Mouse (Mus musculus): ENCODE data around the gene Lgals7. TPM values are rescaled to one million over a fixed set of nuclear protein-coding genes. Genes with fewer than 3 reads are reported as not detected.
"Not testable (repeated sequence)": the region's sequence is repeated elsewhere in the genome, so short reads cannot be mapped to it uniquely, and the experiment has no call there.

Lgals7 gene
- polyA plus RNA-seq, 1 experiment: not detected

DNA sequence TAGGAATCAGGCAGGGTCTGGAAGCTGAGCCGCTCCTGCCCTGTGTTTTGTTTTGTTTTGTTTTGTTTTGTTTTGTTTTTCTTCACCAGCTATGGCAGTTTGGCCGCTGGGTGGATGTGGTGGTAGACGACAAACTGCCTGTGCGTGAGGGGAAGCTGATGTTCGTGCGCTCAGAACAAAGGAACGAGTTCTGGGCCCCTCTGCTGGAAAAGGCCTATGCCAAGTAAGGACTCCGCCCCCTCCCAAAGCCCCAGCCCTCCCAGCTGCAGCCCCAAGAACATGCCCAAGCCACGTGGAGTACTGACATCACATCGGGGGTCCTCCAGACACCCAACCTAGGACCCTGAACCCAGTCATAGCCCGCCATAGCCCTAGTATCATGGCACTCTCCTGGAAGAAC lies 19.4 kb downstream of the Lgals7 start:
- WGBS: 59% methylated on average over 11 of the region's 11 CpGs
- Histone ChIP-seq H3K27me3 (ENCODE audit: control insufficient read depth, insufficient read depth, low read length) (no peaks in the 10 kb centered on the region), H3K27ac (ENCODE audit: insufficient read depth, low read length) (no peak overlapping the region), H3K4me3 (replicated peaks; ENCODE audit: insufficient read depth, low read depth, low read length) (no peak overlapping the region), H3K4me1 (ENCODE audit: control insufficient read depth, insufficient read depth, low read length) (no peaks in the 10 kb centered on the region)
- TF ChIP-seq CTCF (IDR thresholded peaks at IDR 0.05; ENCODE audit: borderline replicate concordance, insufficient read depth, low read depth, low read length): no peak
- no peak for TF ChIP-seq POLR2A (IDR thresholded peaks at IDR 0.05; ENCODE audit: borderline replicate concordance, insufficient read depth, low read length)
- DNase-seq: no peak

DNA sequence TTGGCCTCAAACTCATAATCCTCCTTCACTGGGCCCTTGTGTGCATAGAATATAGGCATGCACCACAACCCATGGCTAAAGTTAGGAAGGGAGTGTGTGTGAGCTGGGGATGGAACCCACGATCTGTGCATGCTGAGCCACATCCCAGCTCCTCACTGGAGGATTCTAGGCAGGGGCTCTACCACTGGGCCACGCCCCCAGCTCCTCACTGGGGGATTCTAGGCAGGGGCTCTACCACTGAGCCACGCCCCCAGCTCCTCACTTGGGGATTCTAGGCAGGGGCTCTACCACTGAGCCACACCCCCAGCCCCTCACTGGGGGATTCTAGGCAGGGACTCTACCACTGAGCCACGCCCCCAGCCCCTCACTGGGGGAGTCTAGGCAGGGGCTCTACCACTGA lies 20.1 kb downstream of the Lgals7 start:
- 86% methylated on average over 4 of the region's 4 CpGs for WGBS

DNA sequence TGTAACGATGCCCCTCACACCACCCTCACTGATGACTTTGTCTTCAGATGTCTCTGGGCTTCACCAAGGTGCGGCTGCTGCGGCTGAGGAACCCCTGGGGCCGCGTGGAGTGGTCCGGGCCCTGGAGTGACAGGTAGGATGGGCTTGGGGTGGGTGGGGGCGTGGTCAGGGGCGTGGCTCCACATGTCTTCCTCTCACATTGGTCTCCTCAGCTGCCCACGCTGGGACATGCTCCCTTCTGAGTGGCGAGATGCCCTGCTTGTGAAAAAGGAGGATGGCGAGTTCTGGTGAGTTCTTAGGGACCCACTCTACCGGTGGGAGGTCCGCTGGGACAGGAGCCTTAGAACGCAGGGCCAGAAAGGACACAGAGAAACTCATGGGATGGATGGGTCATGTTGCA lies 22.8 kb downstream of the Lgals7 start:
- Histone ChIP-seq H3K27ac (ENCODE audit: insufficient read depth, low read length) (no peak overlapping the region), H3K4me3 (replicated peaks; ENCODE audit: insufficient read depth, low read depth, low read length) (no peak overlapping the region), H3K27me3 (ENCODE audit: control insufficient read depth, insufficient read depth, low read length) (no peaks in the 10 kb centered on the region), H3K4me1 (ENCODE audit: control insufficient read depth, insufficient read depth, low read length) (no peaks in the 10 kb centered on the region)
- WGBS: 27% methylated on average over 14 of the region's 14 CpGs
- no peak for DNase-seq
- TF ChIP-seq POLR2A (IDR thresholded peaks at IDR 0.05; ENCODE audit: borderline replicate concordance, insufficient read depth, low read length) (no peak), CTCF (IDR thresholded peaks at IDR 0.05; ENCODE audit: borderline replicate concordance, insufficient read depth, low read depth, low read length) (no peak)

More for the DNA sequence above, 20.1 kb downstream of the Lgals7 start:
- H3K4me3 ChIP-seq (replicated peaks; ENCODE audit: insufficient read depth, low read depth, low read length); H3K27me3 ChIP-seq (ENCODE audit: control insufficient read depth, insufficient read depth, low read length); H3K27ac ChIP-seq (ENCODE audit: insufficient read depth, low read length); H3K4me1 ChIP-seq (ENCODE audit: control insufficient read depth, insufficient read depth, low read length); DNase-seq: not testable (repeated sequence)

DNA sequence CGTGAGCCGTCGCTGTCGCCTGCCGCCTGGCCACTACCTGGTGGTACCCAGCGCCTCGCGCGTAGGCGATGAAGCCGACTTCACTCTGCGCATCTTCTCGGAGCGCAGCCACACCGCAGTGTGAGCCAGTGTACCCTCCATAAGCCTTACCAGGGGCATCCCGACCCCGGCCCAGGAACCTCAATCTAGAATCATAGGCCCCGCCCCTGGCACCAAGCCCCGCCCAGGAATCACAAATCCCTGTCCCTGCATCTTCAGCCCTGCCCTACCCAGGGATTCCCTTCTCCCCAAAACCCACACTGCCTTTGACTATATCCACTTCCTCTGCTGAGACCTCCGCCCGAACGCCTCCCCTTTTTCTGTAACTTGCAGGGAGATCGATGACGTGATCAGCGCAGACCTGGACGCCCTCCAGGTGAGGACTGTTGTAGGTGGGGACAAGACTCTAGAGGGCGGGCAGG lies 25.1 kb downstream of the Lgals7 start:
- Histone ChIP-seq H3K4me3 (replicated peaks; ENCODE audit: insufficient read depth, low read depth, low read length) (peak overlapping the region; percentile 66), H3K4me1 (ENCODE audit: control insufficient read depth, insufficient read depth, low read length) (no peaks in the 10 kb centered on the region), H3K27me3 (ENCODE audit: control insufficient read depth, insufficient read depth, low read length) (no peaks in the 10 kb centered on the region), H3K27ac (ENCODE audit: insufficient read depth, low read length) (no peak overlapping the region)
- no peak for DNase-seq
- WGBS: 2% methylated on average over 27 of the region's 27 CpGs
- TF ChIP-seq POLR2A (IDR thresholded peaks at IDR 0.05; ENCODE audit: borderline replicate concordance, insufficient read depth, low read length) (no peak), CTCF (IDR thresholded peaks at IDR 0.05; ENCODE audit: borderline replicate concordance, insufficient read depth, low read depth, low read length) (no peak)

- Histone ChIP-seq H3K27ac (ENCODE audit: insufficient read depth, low read length) (no peak overlapping the region), H3K27me3 (ENCODE audit: control insufficient read depth, insufficient read depth, low read length) (no peaks in the 10 kb centered on the region), H3K4me1 (ENCODE audit: control insufficient read depth, insufficient read depth, low read length) (no peaks in the 10 kb centered on the region), H3K4me3 (replicated peaks; ENCODE audit: insufficient read depth, low read depth, low read length) (no peak overlapping the region)
- DNase-seq: no peak
- WGBS: 93% methylated on average over 17 of the region's 17 CpGs
- TF ChIP-seq CTCF (IDR thresholded peaks at IDR 0.05; ENCODE audit: borderline replicate concordance, insufficient read depth, low read depth, low read length) (no peak), POLR2A (IDR thresholded peaks at IDR 0.05; ENCODE audit: borderline replicate concordance, insufficient read depth, low read length) (no peak)
These were observed 28.9 kb downstream of the Lgals7 start for GRCm38 (mm10) chr7:28892601-28893000.

GRCm38 (mm10) chr7:28893643-28894265 lies 30.1 kb downstream of the Lgals7 start:
- peak; percentile 44; the same call in 1 of the 2 replicates for TF ChIP-seq CTCF (IDR thresholded peaks at IDR 0.05; ENCODE audit: borderline replicate concordance, insufficient read depth, low read depth, low read length)
- no peak for TF ChIP-seq POLR2A (IDR thresholded peaks at IDR 0.05; ENCODE audit: borderline replicate concordance, insufficient read depth, low read length)
- Histone ChIP-seq H3K27me3 (ENCODE audit: control insufficient read depth, insufficient read depth, low read length) (no peaks in the 10 kb centered on the region), H3K4me3 (replicated peaks; ENCODE audit: insufficient read depth, low read depth, low read length) (no peak overlapping the region), H3K4me1 (ENCODE audit: control insufficient read depth, insufficient read depth, low read length) (no peaks in the 10 kb centered on the region), H3K27ac (ENCODE audit: insufficient read depth, low read length) (no peak overlapping the region)
- peak in 1 of 2 experiments; percentile 42 for DNase-seq
- 45% methylated on average over 7 of the region's 7 CpGs for WGBS

DNA sequence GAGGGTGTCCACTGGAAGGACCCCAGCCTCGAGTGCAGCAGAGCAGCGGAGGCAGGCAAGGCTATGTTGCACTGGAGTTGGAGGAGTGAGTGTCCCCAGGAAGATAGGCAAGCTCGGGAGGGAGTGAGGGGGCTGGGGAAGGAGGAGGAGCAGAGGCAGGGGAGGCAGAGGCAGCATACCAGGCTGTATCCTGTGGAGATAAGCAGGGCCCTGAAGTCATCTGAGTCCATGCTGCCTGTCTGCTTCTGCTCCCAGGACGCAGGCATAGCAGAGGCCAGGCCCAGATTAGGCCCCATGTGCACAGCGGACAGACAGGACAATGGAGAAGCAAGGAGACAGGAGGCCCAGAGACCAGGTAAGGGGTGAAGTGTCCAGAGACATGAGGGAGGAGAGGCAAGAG lies 31.3 kb downstream of the Lgals7 start:
- no peak overlapping the region for H3K27ac ChIP-seq (ENCODE audit: insufficient read depth, low read length)
- no peak overlapping the region for H3K4me3 ChIP-seq (replicated peaks; ENCODE audit: insufficient read depth, low read depth, low read length)
- 40% methylated on average over 5 of the region's 5 CpGs for WGBS
- no peak for TF ChIP-seq POLR2A (IDR thresholded peaks at IDR 0.05; ENCODE audit: borderline replicate concordance, insufficient read depth, low read length)
- TF ChIP-seq CTCF (IDR thresholded peaks at IDR 0.05; ENCODE audit: borderline replicate concordance, insufficient read depth, low read depth, low read length): no peak
- H3K4me1 ChIP-seq (ENCODE audit: control insufficient read depth, insufficient read depth, low read length): no peaks in the 10 kb centered on the region
- no peak for DNase-seq
- H3K27me3 ChIP-seq (ENCODE audit: control insufficient read depth, insufficient read depth, low read length): no peaks in the 10 kb centered on the region

- no peak overlapping the region for H3K4me3 ChIP-seq (replicated peaks; ENCODE audit: insufficient read depth, low read depth, low read length)
- WGBS: 89% methylated on average over 6 of the region's 6 CpGs
- DNase-seq: no peak
- no peak for TF ChIP-seq CTCF (IDR thresholded peaks at IDR 0.05; ENCODE audit: borderline replicate concordance, insufficient read depth, low read depth, low read length)
- TF ChIP-seq POLR2A (IDR thresholded peaks at IDR 0.05; ENCODE audit: borderline replicate concordance, insufficient read depth, low read length): no peak
- peaks cover 16% of the 10 kb centered on the region for H3K4me1 ChIP-seq (ENCODE audit: control insufficient read depth, insufficient read depth, low read length)
- no peak overlapping the region for H3K27ac ChIP-seq (ENCODE audit: insufficient read depth, low read length)
- H3K27me3 ChIP-seq (ENCODE audit: control insufficient read depth, insufficient read depth, low read length): no peaks in the 10 kb centered on the region
These were observed 34.0 kb downstream of the Lgals7 start for GRCm38 (mm10) chr7:28897661-28898060.

Data from cerebellum, adult 2 months (tissue).